Mouse (Mus musculus): ENCODE data around the gene Tnrc6b. TPM values are rescaled to one million over a fixed set of nuclear protein-coding genes. Genes with fewer than 3 reads are reported as not detected.

The Tnrc6b gene
- polyA plus RNA-seq, 1 experiment from 2014 or later, result 9.6 TPM

- H3K9ac ChIP-seq (replicated peaks), result no peak overlapping the region
- H3K4me2 ChIP-seq (ENCODE audit: low read depth, low read length), result no peak overlapping the region
- no peaks in the 10 kb centered on the region for H3K9me3 ChIP-seq (ENCODE audit: low read length)
- no peak for TF ChIP-seq EP300 (IDR thresholded peaks at IDR 0.05; ENCODE audit: low read depth)
- TF ChIP-seq CTCF (IDR thresholded peaks at IDR 0.05; ENCODE audit: low read depth), result no peak
- WGBS (ENCODE audit: insufficient replicate concordance), result 79% methylated on average over 6 of the region's 6 CpGs
- H3K27me3 ChIP-seq (ENCODE audit: insufficient read depth, low read length), result no peaks in the 10 kb centered on the region
- H3K4me1 ChIP-seq (ENCODE audit: insufficient read depth), result peaks cover 13% of the 10 kb centered on the region
- no peak overlapping the region for H3K4me3 ChIP-seq (ENCODE audit: low read depth, low read length)
- no peak for DNase-seq
- H3K36me3 ChIP-seq (replicated peaks; ENCODE audit: insufficient read depth, low read length), result no peaks in the 10 kb centered on the region
- no peak overlapping the region for H3K27ac ChIP-seq (ENCODE audit: low read depth)
- ATAC-seq, result no peak
These were observed 53.6 kb downstream of the Tnrc6b start for GRCm38 (mm10) chr15:80764666-80765065.

DNA sequence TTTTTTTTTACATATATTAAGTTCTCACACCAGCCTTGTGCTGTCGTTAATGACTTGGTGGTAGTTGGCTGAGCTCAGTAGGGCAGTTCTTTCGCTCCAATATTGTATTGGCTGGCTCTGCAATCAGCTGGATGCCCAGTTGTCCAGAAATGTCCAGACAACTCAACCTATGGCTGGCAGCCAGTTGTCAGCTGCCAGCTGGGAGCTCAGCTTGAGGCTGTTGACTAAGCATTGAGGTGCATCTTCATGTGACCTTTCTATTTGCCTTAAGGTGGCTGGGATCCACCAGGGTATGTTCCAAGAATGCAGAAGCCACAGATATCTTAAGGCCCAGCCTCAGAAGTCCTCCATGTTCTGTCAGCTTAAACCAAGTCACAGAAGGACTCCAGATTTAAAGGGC lies 54.3 kb downstream of the Tnrc6b start:
- no peaks in the 10 kb centered on the region for H3K36me3 ChIP-seq (replicated peaks; ENCODE audit: insufficient read depth, low read length)
- no peaks in the 10 kb centered on the region for H3K9me3 ChIP-seq (ENCODE audit: low read length)
- H3K27me3 ChIP-seq (ENCODE audit: insufficient read depth, low read length), result no peaks in the 10 kb centered on the region
- no peak overlapping the region for H3K4me2 ChIP-seq (ENCODE audit: low read depth, low read length)
- no peak overlapping the region for H3K9ac ChIP-seq (replicated peaks)
- ATAC-seq (no peak), DNase-seq (no peak)
- no peak overlapping the region for H3K4me3 ChIP-seq (ENCODE audit: low read depth, low read length)
- H3K27ac ChIP-seq (ENCODE audit: low read depth), result no peak overlapping the region
- WGBS (ENCODE audit: insufficient replicate concordance), result 93% methylated on average over 2 of the region's 2 CpGs
- TF ChIP-seq CTCF (IDR thresholded peaks at IDR 0.05; ENCODE audit: low read depth) (no peak), EP300 (IDR thresholded peaks at IDR 0.05; ENCODE audit: low read depth) (no peak)
- H3K4me1 ChIP-seq (ENCODE audit: insufficient read depth), result peaks cover 13% of the 10 kb centered on the region

- no peak for TF ChIP-seq CTCF (IDR thresholded peaks at IDR 0.05; ENCODE audit: low read depth)
- no peak overlapping the region for H3K9ac ChIP-seq (replicated peaks)
- no peak overlapping the region for H3K4me2 ChIP-seq (ENCODE audit: low read depth, low read length)
- no peak overlapping the region for H3K27ac ChIP-seq (ENCODE audit: low read depth)
- peaks cover 8% of the 10 kb centered on the region for H3K4me1 ChIP-seq (ENCODE audit: insufficient read depth)
- no peak overlapping the region for H3K4me3 ChIP-seq (ENCODE audit: low read depth, low read length)
- DNase-seq (no peak), ATAC-seq (no peak)
- H3K36me3 ChIP-seq (replicated peaks; ENCODE audit: insufficient read depth, low read length), result no peaks in the 10 kb centered on the region
- no peaks in the 10 kb centered on the region for H3K27me3 ChIP-seq (ENCODE audit: insufficient read depth, low read length)
- 92% methylated on average over 3 of the region's 3 CpGs for WGBS (ENCODE audit: insufficient replicate concordance)
- no peaks in the 10 kb centered on the region for H3K9me3 ChIP-seq (ENCODE audit: low read length)
These were observed 57.1 kb downstream of the Tnrc6b start for GRCm38 (mm10) chr15:80768216-80768615.

- H3K4me1 ChIP-seq (ENCODE audit: insufficient read depth), result peaks cover 5% of the 10 kb centered on the region; the same call in 1 of the 2 replicates
- ATAC-seq, result no peak
- 21% methylated on average over 1 of the region's 1 CpGs for WGBS (ENCODE audit: insufficient replicate concordance)
- H3K4me3 ChIP-seq (ENCODE audit: low read depth, low read length), result no peak overlapping the region
- no peaks in the 10 kb centered on the region for H3K9me3 ChIP-seq (ENCODE audit: low read length)
- no peaks in the 10 kb centered on the region for H3K27me3 ChIP-seq (ENCODE audit: insufficient read depth, low read length)
- no peak for TF ChIP-seq EP300 (IDR thresholded peaks at IDR 0.05; ENCODE audit: low read depth)
- TF ChIP-seq CTCF (IDR thresholded peaks at IDR 0.05; ENCODE audit: low read depth), result no peak
- no peak for DNase-seq
- H3K27ac ChIP-seq (ENCODE audit: low read depth), result no peak overlapping the region
- H3K9ac ChIP-seq (replicated peaks), result no peak overlapping the region
- no peak overlapping the region for H3K4me2 ChIP-seq (ENCODE audit: low read depth, low read length)
- H3K36me3 ChIP-seq (replicated peaks; ENCODE audit: insufficient read depth, low read length), result no peaks in the 10 kb centered on the region
These were observed 60.9 kb downstream of the Tnrc6b start for GRCm38 (mm10) chr15:80771926-80772441.

- no peaks in the 10 kb centered on the region for H3K36me3 ChIP-seq (replicated peaks; ENCODE audit: insufficient read depth, low read length)
- 92% methylated on average over 1 of the region's 1 CpGs for WGBS (ENCODE audit: insufficient replicate concordance)
These were observed 63.6 kb downstream of the Tnrc6b start for GRCm38 (mm10) chr15:80774666-80775065.

GRCm38 (mm10) chr15:80779006-80779405 lies 67.9 kb downstream of the Tnrc6b start:
- DNase-seq (no peak), ATAC-seq (no peak)
- Histone ChIP-seq H3K9ac (replicated peaks) (no peak overlapping the region), H3K4me2 (ENCODE audit: low read depth, low read length) (no peak overlapping the region), H3K36me3 (replicated peaks; ENCODE audit: insufficient read depth, low read length) (no peaks in the 10 kb centered on the region), H3K27ac (ENCODE audit: low read depth) (no peak overlapping the region), H3K4me3 (ENCODE audit: low read depth, low read length) (no peak overlapping the region), H3K9me3 (ENCODE audit: low read length) (no peaks in the 10 kb centered on the region), H3K4me1 (ENCODE audit: insufficient read depth) (peaks cover 4% of the 10 kb centered on the region), H3K27me3 (ENCODE audit: insufficient read depth, low read length) (no peaks in the 10 kb centered on the region)
- TF ChIP-seq CTCF (IDR thresholded peaks at IDR 0.05; ENCODE audit: low read depth), result no peak
- TF ChIP-seq EP300 (IDR thresholded peaks at IDR 0.05; ENCODE audit: low read depth), result no peak
- WGBS (ENCODE audit: insufficient replicate concordance), result 54% methylated on average over 3 of the region's 3 CpGs

More at GRCm38 (mm10) chr15:80774666-80775065, 63.6 kb downstream of the Tnrc6b start:
- no peak overlapping the region for H3K27ac ChIP-seq (ENCODE audit: low read depth)
- no peak overlapping the region for H3K4me2 ChIP-seq (ENCODE audit: low read depth, low read length)
- TF ChIP-seq EP300 (IDR thresholded peaks at IDR 0.05; ENCODE audit: low read depth), result no peak
- TF ChIP-seq CTCF (IDR thresholded peaks at IDR 0.05; ENCODE audit: low read depth), result no peak
- no peak overlapping the region for H3K9ac ChIP-seq (replicated peaks)
- no peak for ATAC-seq
- H3K9me3 ChIP-seq (ENCODE audit: low read length), result no peaks in the 10 kb centered on the region
- no peak for DNase-seq
- H3K4me3 ChIP-seq (ENCODE audit: low read depth, low read length), result no peak overlapping the region
- peaks cover 9% of the 10 kb centered on the region; the same call in 1 of the 2 replicates for H3K4me1 ChIP-seq (ENCODE audit: insufficient read depth)
- no peaks in the 10 kb centered on the region for H3K27me3 ChIP-seq (ENCODE audit: insufficient read depth, low read length)
